Comparison of ENCODE assay signal across 7 mouse cellular contexts in the genomic region with DNA sequence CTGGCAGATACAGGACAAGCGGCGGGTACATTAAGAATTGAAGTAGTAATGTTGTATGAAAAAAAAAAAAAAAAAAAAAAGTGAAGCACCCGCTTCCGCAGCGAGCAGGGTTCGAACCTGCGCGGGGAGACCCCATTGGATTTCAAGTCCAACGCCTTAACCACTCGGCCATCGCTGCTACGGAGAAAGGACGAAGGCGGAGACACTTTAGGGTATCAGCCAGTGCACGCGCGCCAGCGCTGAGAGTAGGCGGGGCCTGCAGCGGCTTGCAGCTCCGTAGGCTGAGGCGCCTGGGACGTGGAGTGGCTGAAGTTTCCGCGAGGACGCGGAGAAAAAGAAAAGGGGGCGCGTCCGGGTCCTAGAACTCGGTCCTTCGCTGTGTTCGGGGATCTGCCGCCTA. TPM values are rescaled to one million over a fixed set of nuclear protein-coding genes. Genes with fewer than 3 reads are reported as not detected.
A peak's percentile ranks its signal among the peaks of the same experiment; 100 is the strongest.
DNase-seq lines count a peak whose midpoint lies in the region; ATAC-seq lines count a peak whose summit lies in the region.

No protein-coding gene starts in this region.

- peak; percentile 98 for DNase-seq in adrenal gland, adult 8-10 months
- peak; percentile 100 for DNase-seq in embryo, embryonic 9.5 days (ENCODE audit: extremely low spot score)
- peak; percentile 98 to 100 for DNase-seq in gastrocnemius, postnatal 4 days (ENCODE audit: low spot score in 2 of 2)
- peak; percentile 100 for DNase-seq in left cerebral cortex, postnatal 36 days (ENCODE audit: low spot score in 2 of 2)
- peak; percentile 100 for DNase-seq in midbrain, embryonic 11.5 days (ENCODE audit: low spot score, missing footprints)
- DNase-seq in skeletal muscle tissue, adult 2 months (ENCODE audit: low read depth, low spot score) = peak; percentile 97

- peak overlapping the region; percentile 68 for H3K27ac ChIP-seq in intestine, embryonic 16.5 days (ENCODE audit: low read length)
- no peak overlapping the region for H3K27ac ChIP-seq in midbrain, embryonic 11.5 days (ENCODE audit: low read depth, low read length)

- intact Hi-C loops in left cerebral cortex, postnatal 36 days (cut with DNase I) = no loop called here

- H3K9me3 ChIP-seq in intestine, embryonic 16.5 days (ENCODE audit: control insufficient read depth, low read length) = no peaks in the 10 kb centered on the region
- no peaks in the 10 kb centered on the region for H3K9me3 ChIP-seq in midbrain, embryonic 11.5 days (ENCODE audit: control insufficient read depth, low read length)

- H3K4me2 ChIP-seq in intestine, embryonic 16.5 days (ENCODE audit: low read depth, low read length) = peak overlapping the region; percentile 77
- peak overlapping the region; percentile 71 for H3K4me2 ChIP-seq in midbrain, embryonic 11.5 days

- no peaks in the 10 kb centered on the region for H3K4me1 ChIP-seq in intestine, embryonic 16.5 days (ENCODE audit: control insufficient read depth, insufficient read depth, low read length)
- H3K4me1 ChIP-seq in midbrain, embryonic 11.5 days (ENCODE audit: control insufficient read depth, insufficient read depth, low read length) = no peaks in the 10 kb centered on the region

- no peaks in the 10 kb centered on the region for H3K36me3 ChIP-seq in intestine, embryonic 16.5 days (ENCODE audit: control insufficient read depth, insufficient read depth, low read length)
- no peaks in the 10 kb centered on the region for H3K36me3 ChIP-seq in midbrain, embryonic 11.5 days (ENCODE audit: control insufficient read depth, insufficient read depth, low read length)

- H3K9ac ChIP-seq in intestine, embryonic 16.5 days (ENCODE audit: low read depth, low read length) = peak overlapping the region; percentile 79
- peak overlapping the region; percentile 64 for H3K9ac ChIP-seq in midbrain, embryonic 11.5 days (ENCODE audit: low read length)

- WGBS in intestine, embryonic 16.5 days = 0% methylated on average over 34 of the region's 34 CpGs
- 1% methylated on average over 32 of the region's 34 CpGs for WGBS in midbrain, embryonic 11.5 days

- H3K27me3 ChIP-seq in intestine, embryonic 16.5 days (replicated peaks; ENCODE audit: control insufficient read depth, insufficient read depth, low read length) = no peaks in the 10 kb centered on the region
- H3K27me3 ChIP-seq in midbrain, embryonic 11.5 days (ENCODE audit: control insufficient read depth, insufficient read depth, low read length) = no peaks in the 10 kb centered on the region

- peak; percentile 92 for ATAC-seq in intestine, embryonic 16.5 days
- peak; percentile 92 for ATAC-seq in midbrain, embryonic 11.5 days (ENCODE audit: low FRiP score)

- H3K4me3 ChIP-seq in intestine, embryonic 16.5 days (ENCODE audit: low read length) = peak overlapping the region; percentile 84
- peak overlapping the region; percentile 64 for H3K4me3 ChIP-seq in midbrain, embryonic 11.5 days (ENCODE audit: low read depth, low read length)

RNA-seq across cellular contexts. Expression of gene Ctnna3, which starts 0.5 kb away (rescaled TPM):
- 1 to 10 TPM in 2 of 4 experiments, under 1 TPM in 2; 0.52 to 1.9 (median 0.89) TPM for total RNA-seq in adrenal gland, adult 8-10 months (2022)
- 10 to 100 TPM; 25.3 to 27.7 TPM for total RNA-seq in gastrocnemius, postnatal 4 days (2021)
- polyA plus RNA-seq in intestine, embryonic 16.5 days (2015; fragmentation: Nextera tagmentation; extraction: Ambion mirVana) = 0.77 and 0.89 TPM in 2 replicates
- 1 to 10 TPM; 1.8 to 2.7 TPM for total RNA-seq in left cerebral cortex, postnatal 36 days (2021)
- 0.06 TPM in 1 of 2 replicates, not detected in the other for polyA plus RNA-seq in midbrain, embryonic 11.5 days (2014; fragmentation: Nextera tagmentation; extraction: Ambion mirVana)

RNA-seq across cellular contexts. Expression of gene Gm7075, which starts 7.8 kb away (rescaled TPM):
- total RNA-seq in adrenal gland, adult 8-10 months (2022) = not detected
- total RNA-seq in gastrocnemius, postnatal 4 days (2021) = not detected
- polyA plus RNA-seq in intestine, embryonic 16.5 days (2015; fragmentation: Nextera tagmentation; extraction: Ambion mirVana) = not detected in 2 replicates
- not detected for total RNA-seq in left cerebral cortex, postnatal 36 days (2021)
- polyA plus RNA-seq in midbrain, embryonic 11.5 days (2014; fragmentation: Nextera tagmentation; extraction: Ambion mirVana) = not detected in 2 replicates

RNA-seq across cellular contexts. Expression of gene Dnajc12, which starts 47.1 kb away (rescaled TPM):
- 10 to 100 TPM; 18.1 to 40.9 (median 28.0) TPM for total RNA-seq in adrenal gland, adult 8-10 months (2022)
- 10 to 100 TPM in 1 of 2 experiments, 1 to 10 TPM in 1; 9.4 to 10.9 TPM for total RNA-seq in gastrocnemius, postnatal 4 days (2021)
- polyA plus RNA-seq in intestine, embryonic 16.5 days (2015; fragmentation: Nextera tagmentation; extraction: Ambion mirVana) = 6.8 TPM in 2 replicates
- 10 to 100 TPM; 21.7 to 22.0 TPM for total RNA-seq in left cerebral cortex, postnatal 36 days (2021)
- 18.6 and 20.2 TPM in 2 replicates for polyA plus RNA-seq in midbrain, embryonic 11.5 days (2014; fragmentation: Nextera tagmentation; extraction: Ambion mirVana)

RNA-seq across cellular contexts. Expression of gene Sirt1, which starts 47.9 kb away (rescaled TPM):
- total RNA-seq in adrenal gland, adult 8-10 months (2022) = 10 to 100 TPM; 14.0 to 21.8 (median 16.9) TPM
- 10 to 100 TPM in 1 of 2 experiments, 1 to 10 TPM in 1; 9.3 to 14.1 TPM for total RNA-seq in gastrocnemius, postnatal 4 days (2021)
- polyA plus RNA-seq in intestine, embryonic 16.5 days (2015; fragmentation: Nextera tagmentation; extraction: Ambion mirVana) = 2.2 and 3.3 TPM in 2 replicates
- 10 to 100 TPM; 12.4 to 16.1 TPM for total RNA-seq in left cerebral cortex, postnatal 36 days (2021)
- 9.8 and 10.0 TPM in 2 replicates for polyA plus RNA-seq in midbrain, embryonic 11.5 days (2014; fragmentation: Nextera tagmentation; extraction: Ambion mirVana)

Comparison
In these comparisons a context has a peak if more than half of its experiments do, and no peak if none do; other contexts are left out.
1. RNA of gene Ctnna3, which starts 0.5 kb away (total RNA-seq): 25.3 to 27.7 TPM in gastrocnemius, postnatal 4 days; 1.8 to 2.7 TPM in left cerebral cortex, postnatal 36 days and 0.52 to 1.9 TPM in adrenal gland, adult 8-10 months; every median in the first group is over 4 times any median in the second.
2. Peak in every context shown above with its lines, with median percentiles within 50 percentile points of each other: DNase-seq.